Mouse (Mus musculus): ENCODE data around the gene Adam26a. TPM values are rescaled to one million over a fixed set of nuclear protein-coding genes. Genes with fewer than 3 reads are reported as not detected.

Gene Adam26a
- polyA plus RNA-seq (2012; ENCODE audit: low replicate concordance): not detected in 2 replicates

DNA sequence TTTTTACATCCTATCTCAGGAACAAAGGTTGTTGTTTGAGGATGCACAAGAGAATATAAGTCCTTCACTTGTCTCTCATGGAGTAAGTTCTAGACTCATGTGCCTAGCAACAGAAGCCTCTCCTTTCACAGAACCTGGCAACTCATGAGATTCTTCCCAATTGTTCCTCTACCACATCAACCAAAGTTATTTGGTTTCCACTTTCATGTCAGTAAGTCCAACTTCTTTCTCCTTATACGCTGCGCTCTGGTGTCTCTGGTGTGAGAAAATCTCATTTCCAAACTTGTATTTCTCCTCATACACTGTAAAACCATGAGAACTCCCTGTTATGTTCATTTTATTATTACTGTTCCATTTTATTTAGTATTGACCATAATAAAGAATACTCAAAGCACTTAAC is at the start of gene Adam26a:
Gene Adam26a, minus strand, starts transcription at position 101 of the 400 bp plus-strand sequence.

DNA sequence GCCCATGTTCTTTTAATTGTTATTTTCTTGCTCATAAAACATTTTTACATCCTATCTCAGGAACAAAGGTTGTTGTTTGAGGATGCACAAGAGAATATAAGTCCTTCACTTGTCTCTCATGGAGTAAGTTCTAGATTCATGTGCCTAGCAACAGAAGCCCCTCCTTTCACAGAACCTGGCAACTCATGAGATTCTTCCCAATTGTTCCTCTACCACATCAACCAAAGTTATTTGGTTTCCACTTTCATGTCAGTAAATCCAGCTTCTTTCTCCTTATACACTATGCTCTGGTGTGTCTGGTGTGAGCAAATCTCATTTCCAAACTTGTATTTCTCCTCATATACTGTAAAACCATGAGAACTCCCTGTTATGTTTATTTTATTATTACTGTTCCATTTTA is 48.5 kb downstream of the Adam26a start, which contains the start of gene Adam26b:
Gene Adam26b, minus strand, starts transcription at position 101 of the 400 bp plus-strand sequence.

Other genes with a start within 250 kb of the Adam26a start
- gene Adam26b, start 48.6 kb downstream of the Adam26a start, polyA plus RNA-seq (2012; ENCODE audit: low replicate concordance): not detected in 2 replicates
- not detected in 2 replicates for gene Gm5346, start 50.6 kb upstream of the Adam26a start, polyA plus RNA-seq (2012; ENCODE audit: low replicate concordance)
- not detected in 2 replicates for gene Adam34, start 133.3 kb upstream of the Adam26a start, polyA plus RNA-seq (2012; ENCODE audit: low replicate concordance)